Mouse (Mus musculus): ENCODE data around the gene Zfp316.
A peak's percentile ranks its signal among the peaks of the same experiment; 100 is the strongest.

The Zfp316 gene

GRCm38 (mm10) chr5:143279247-143279646 is 9.4 kb upstream of the Zfp316 start:
- no peak for DNase-seq (ENCODE audit: low spot score)

DNA sequence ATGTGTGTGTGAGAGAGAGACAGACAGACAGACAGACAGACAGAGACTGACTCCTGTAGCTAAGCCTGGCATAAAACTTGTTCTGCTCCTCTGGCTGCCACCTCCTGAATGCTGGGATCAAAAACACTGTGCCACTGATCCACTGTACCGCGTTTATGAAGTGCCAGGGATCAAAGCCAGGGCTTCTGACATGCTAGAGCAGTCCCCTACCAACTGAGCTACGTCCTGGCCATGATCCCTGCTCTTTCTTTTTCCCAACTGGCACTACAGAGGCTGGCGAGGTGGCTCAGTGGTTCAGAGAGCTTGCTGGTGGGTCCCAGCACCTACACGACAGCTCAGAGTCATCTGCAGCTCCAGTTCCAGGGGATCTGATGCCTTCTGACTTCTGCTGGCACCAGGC is 5.9 kb upstream of the Zfp316 start:
- no peak for DNase-seq (ENCODE audit: low spot score)

- no peak for DNase-seq (ENCODE audit: low spot score)
Measured at GRCm38 (mm10) chr5:143272540-143273330, 2.9 kb upstream of the Zfp316 start.

GRCm38 (mm10) chr5:143272108-143272507 is 2.3 kb upstream of the Zfp316 start:
- no peak for DNase-seq (ENCODE audit: low spot score)

DNA sequence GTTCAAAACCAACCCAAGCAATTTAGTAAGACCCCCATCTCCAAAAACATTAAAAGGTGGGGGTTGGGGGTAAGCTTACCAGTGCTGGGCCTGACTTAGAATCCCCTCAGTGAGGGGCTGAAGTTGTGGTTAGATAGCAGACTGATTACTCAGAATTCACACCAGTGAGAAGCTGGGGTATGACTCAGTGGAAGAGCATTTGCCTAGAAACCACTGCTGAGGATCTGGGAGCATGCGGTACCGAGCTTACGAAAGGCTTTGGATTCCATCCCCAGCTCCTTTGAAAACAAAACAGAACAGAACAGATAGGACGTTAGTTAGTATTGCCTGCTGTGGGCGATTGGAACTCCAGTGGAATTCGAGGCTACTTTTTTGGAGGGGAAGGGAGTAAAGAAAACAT is 1.8 kb upstream of the Zfp316 start:
- DNase-seq (ENCODE audit: low spot score) = no peak

- no peak for DNase-seq (ENCODE audit: low spot score)
Measured at GRCm38 (mm10) chr5:143270151-143270519, 313 bp upstream of the Zfp316 start.

- no peak for DNase-seq (ENCODE audit: low spot score)
Measured at GRCm38 (mm10) chr5:143268985-143269362, 848 bp downstream of the Zfp316 start.

DNA sequence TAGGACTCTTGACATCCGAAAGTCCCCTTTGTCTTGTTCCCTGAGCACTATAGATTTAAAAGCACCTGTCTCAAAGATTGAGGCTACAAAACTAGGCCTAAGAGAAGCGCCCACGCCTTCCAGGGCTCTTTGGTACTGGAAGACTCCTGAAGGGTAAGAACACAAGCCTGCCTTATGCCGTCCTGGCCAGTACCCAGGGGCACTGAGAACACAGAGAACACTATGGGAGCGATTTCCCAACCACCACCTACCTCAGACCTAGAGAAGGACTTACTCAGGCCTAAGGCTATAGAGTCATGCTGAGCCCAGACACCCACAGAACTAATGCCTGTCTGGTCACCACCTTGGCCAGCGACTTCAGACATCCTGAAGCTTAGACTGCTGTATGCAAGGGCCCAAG is 3.0 kb downstream of the Zfp316 start:
- no peak for DNase-seq (ENCODE audit: low spot score)

GRCm38 (mm10) chr5:143265409-143265808 is 4.4 kb downstream of the Zfp316 start:
- no peak for DNase-seq (ENCODE audit: low spot score)

DNA sequence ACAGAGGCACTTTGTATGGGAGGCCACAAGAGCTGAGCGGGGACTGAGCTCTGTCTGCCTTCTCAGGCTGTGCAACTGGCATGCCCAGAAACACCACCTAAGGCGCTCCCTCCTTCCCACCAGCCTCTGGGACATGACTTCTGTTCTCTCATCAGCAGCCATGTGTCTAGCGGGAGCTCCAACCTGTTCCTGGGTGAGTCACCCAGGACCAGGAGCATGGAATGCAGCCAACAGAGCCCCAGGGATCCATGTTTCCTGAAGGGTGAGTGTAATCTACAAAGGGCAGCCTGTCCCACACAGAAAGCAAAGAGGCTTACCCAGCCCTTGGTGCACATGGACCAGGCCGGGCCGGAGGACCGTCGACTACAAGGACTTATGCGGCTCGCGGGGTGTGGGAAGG is 5.1 kb downstream of the Zfp316 start:
- no peak for DNase-seq (ENCODE audit: low spot score)

DNA sequence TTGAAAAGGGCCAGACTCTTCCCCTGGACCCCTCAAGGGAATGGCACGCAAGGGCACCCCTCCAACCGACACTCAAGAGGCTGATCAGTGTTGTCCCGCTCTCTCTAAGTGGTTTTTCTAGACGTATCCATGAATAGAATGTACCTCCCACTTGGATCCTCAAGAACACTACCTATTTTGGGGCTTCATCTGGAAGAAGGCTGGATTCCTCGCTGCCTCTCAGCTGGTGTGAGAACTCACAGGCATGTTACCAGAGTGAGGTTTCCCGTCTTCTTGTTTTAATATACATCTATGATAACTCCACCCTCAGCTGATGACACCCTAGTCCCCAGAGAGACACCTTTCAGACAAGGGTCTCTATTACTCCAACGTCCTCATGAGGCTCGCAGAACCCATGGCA is 8.2 kb downstream of the Zfp316 start:
- no peak for DNase-seq (ENCODE audit: low spot score)

- DNase-seq (ENCODE audit: low spot score) = no peak
Measured at GRCm38 (mm10) chr5:143255802-143256201, 14.0 kb downstream of the Zfp316 start.

DNA sequence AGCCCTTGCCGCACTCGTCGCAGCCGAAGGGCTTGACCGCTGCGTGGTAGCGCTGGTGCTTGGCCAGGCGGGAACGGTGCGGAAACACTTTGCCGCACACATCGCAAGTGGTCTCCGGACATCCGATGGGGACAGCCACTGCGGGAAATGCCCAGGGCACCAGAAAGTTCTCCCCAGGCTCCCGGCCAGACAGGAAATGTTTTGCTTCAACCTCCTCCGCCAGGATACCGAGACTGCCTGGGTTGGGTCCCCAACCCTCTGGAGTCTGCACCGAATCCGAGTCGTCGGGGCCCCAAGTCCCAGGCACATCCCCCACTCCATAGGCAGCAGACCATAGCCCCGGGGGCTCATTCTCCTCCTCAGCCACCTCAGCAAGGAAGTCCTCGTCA is 14.7 kb downstream of the Zfp316 start:
- no peak for DNase-seq (ENCODE audit: low spot score)

DNA sequence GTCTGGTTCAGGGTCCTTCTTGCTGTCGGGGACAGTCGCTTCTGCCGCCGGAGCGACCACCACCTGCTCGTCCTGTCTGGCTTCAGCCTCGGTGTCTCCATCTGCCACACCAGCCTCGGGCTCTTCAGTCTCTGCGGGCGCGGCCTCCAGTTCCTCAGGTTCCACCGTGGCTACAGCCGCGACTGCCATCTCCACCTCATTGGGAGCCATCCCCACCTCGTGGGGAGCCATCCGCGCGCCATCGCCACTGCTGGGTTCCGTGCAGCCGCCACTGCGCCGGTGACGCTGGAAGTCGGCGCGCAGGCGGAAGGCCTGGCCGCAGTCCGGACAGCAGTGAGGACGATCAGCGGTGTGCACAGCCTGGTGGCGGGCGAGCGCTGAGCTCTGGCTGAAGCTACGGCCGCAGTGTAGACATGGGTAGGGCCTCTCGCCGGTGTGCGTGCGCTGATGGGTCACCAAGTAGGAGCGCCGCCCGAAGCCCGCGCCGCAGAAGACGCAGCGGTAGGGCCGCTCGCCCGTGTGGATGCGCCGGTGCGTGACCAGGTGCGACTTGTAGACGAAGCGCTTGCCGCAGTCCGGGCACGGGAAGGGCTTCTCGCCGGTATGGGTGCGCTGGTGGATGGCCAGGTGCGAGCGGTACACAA is 15.2 kb downstream of the Zfp316 start:
- no peak for DNase-seq (ENCODE audit: low spot score)

GRCm38 (mm10) chr5:143253881-143254486 is 15.8 kb downstream of the Zfp316 start:
- peak; percentile 49 for DNase-seq (ENCODE audit: low spot score)

GRCm38 (mm10) chr5:143253186-143253880 is 16.5 kb downstream of the Zfp316 start:
- peak; percentile 51 for DNase-seq (ENCODE audit: low spot score)

DNA sequence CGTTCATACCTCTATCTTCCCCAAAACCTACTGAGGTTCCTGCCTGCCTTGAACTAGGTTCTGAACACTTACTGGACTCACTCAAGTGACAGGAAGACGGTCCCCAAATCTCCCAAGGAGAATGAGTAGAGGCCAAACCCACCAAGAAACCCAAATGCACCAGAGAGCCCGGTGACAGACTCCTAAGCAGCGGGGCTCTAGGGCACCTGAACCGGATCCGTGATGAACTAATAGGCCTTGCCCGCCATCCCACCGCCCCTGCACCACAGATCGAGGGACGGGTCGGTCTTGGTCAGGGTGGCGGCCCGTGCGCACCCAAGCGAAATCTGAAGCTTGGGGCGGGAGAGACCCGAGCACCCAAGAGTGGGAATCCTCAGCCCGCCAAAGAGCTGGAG is 17.0 kb downstream of the Zfp316 start:
- no peak for DNase-seq (ENCODE audit: low spot score)

GRCm38 (mm10) chr5:143252039-143252438 is 17.8 kb downstream of the Zfp316 start:
- no peak for DNase-seq (ENCODE audit: low spot score)

- no peak for DNase-seq (ENCODE audit: low spot score)
Measured at GRCm38 (mm10) chr5:143244926-143245325, 24.9 kb downstream of the Zfp316 start.

GRCm38 (mm10) chr5:143236036-143236435 is 33.8 kb downstream of the Zfp316 start:
- DNase-seq (ENCODE audit: low spot score) = no peak

DNA sequence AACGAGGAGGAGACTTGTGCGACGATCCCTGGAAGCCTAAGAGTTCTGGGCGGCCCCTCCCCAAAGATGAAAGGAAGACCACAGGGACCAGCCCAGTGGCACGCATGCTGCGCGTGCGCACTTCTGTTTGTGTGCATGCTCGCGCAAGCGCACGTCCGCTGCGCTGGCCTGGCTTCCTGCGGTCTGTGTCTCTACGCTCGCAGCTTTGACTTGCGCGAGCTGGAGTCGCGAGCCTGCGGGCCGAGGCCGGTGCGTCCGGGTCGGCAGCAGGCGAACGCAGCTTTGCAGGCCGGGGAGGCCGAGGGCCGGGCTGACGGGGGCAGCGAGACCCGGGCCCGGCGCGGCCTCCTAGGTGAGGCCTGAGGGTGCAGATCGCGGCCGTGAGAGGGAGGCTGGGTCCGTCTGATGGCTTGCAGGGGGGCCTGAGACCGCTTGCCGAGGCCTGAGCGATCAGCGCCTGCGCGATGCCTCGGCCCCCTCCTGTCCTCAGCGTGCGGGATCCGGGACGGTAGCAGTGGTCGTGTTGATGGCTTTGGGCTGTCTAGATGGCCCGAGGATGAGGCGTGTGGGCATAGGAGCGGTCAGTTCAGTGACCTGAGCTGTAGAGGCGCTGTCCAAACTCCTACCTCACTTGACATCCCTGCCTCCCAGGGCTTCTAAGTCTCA is 34.7 kb downstream of the Zfp316 start, which contains the start of gene Zfp12:
Gene Zfp12 (plus strand): TSS at position 136 of the 666 bp plus-strand sequence.
- peak; percentile 90 for DNase-seq (ENCODE audit: low spot score)

DNA sequence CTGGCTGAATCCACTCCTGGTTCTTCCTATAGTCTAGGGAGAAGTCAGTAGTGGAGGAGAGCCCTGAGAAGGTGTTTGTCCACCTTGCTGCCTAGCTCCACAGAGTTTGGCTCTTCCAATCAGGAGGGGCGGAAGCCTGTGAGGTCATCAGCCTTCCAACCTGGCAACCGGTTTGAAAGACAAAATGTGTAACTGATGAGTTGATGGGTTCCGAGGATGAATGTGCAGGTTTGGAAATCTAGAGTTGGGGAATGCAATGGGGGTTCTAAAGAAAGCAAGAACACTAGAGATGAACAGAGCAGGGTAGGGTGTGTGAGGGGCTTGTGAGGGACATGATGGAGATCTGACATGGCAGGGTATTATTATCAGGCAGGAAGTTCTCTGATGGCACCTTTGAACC is 43.0 kb downstream of the Zfp316 start, which contains the start of gene Spdye4a:
Gene Spdye4a (minus strand): TSS at position 101 of the 400 bp plus-strand sequence.
- no peak for DNase-seq (ENCODE audit: low spot score)
